Comparison of ENCODE assay signal across 11 mouse cellular contexts in genomic region chrX:137805484-137806200, GRCm38 (mm10).
DNase-seq lines count a peak whose midpoint lies in the region; ATAC-seq lines count a peak whose summit lies in the region.
"Had no signal": no experiment of that assay in that cellular context is flagged by ENCODE, and none has a peak within 500 bp of the region (broad histone marks: within the 10 kb centered on the region; RNA-seq: fewer than 3 reads in every experiment).

No protein-coding gene starts in this region.

- 47% methylated on average over 6 of the region's 6 CpGs for WGBS in forebrain, embryonic 15.5 days
- 37% methylated on average over 6 of the region's 6 CpGs for WGBS in neural tube, embryonic 15.5 days

- no peak overlapping the region for H3K9ac ChIP-seq in forebrain, embryonic 15.5 days (replicated peaks)
- H3K9ac ChIP-seq in neural tube, embryonic 15.5 days (replicated peaks), result no peak overlapping the region
- H3K9ac ChIP-seq: limb, embryonic 13.5 days; lung, embryonic 14.5 days had no signal

- H3K4me2 ChIP-seq in forebrain, embryonic 15.5 days (replicated peaks), result no peak overlapping the region
- no peak overlapping the region for H3K4me2 ChIP-seq in neural tube, embryonic 15.5 days
- H3K4me2 ChIP-seq: limb, embryonic 13.5 days; lung, embryonic 14.5 days had no signal

- no peaks in the 10 kb centered on the region for H3K36me3 ChIP-seq in forebrain, embryonic 15.5 days
- H3K36me3 ChIP-seq in neural tube, embryonic 15.5 days, result no peaks in the 10 kb centered on the region
- H3K36me3 ChIP-seq: limb, embryonic 13.5 days had no signal

- peak overlapping the region; percentile 50 for H3K27ac ChIP-seq in forebrain, embryonic 15.5 days (replicated peaks)
- no peak overlapping the region for H3K27ac ChIP-seq in neural tube, embryonic 15.5 days (replicated peaks)
- H3K27ac ChIP-seq: limb, embryonic 13.5 days had no signal

- DNase-seq in layer of hippocampus, adult 11-12 months (ENCODE audit: low spot score), result peak; percentile 2
- no peak for DNase-seq in layer of hippocampus, postnatal 36 days
- peak; percentile 30 for DNase-seq in mesoderm, embryonic 11.5 days (ENCODE audit: low read depth, low spot score)
- DNase-seq in urinary bladder, adult 18-20 months (ENCODE audit: low spot score in 2 of 2), result no peak
- no peak for DNase-seq in left cerebral cortex, adult 9 months (ENCODE audit: low spot score in 2 of 2)
- DNase-seq: gastrocnemius, postnatal 36 days; kidney, adult 18-20 months; lung, embryonic 14.5 days had no signal

- H3K4me1 ChIP-seq in forebrain, embryonic 15.5 days, result no peaks in the 10 kb centered on the region
- H3K4me1 ChIP-seq in neural tube, embryonic 15.5 days, result no peaks in the 10 kb centered on the region
- H3K4me1 ChIP-seq: limb, embryonic 13.5 days had no signal

- peak; percentile 84 for ATAC-seq in forebrain, embryonic 15.5 days (replicated peaks)
- ATAC-seq in neural tube, embryonic 15.5 days (ENCODE audit: low FRiP score), result peak; percentile 66; the same call in 1 of the 2 replicates

- no peak overlapping the region for H3K4me3 ChIP-seq in forebrain, embryonic 15.5 days
- H3K4me3 ChIP-seq in neural tube, embryonic 15.5 days (replicated peaks), result no peak overlapping the region
- H3K4me3 ChIP-seq: limb, embryonic 13.5 days had no signal

- H3K27me3 ChIP-seq in forebrain, embryonic 15.5 days, result no peaks in the 10 kb centered on the region
- no peaks in the 10 kb centered on the region for H3K27me3 ChIP-seq in neural tube, embryonic 15.5 days (replicated peaks)
- H3K27me3 ChIP-seq: limb, embryonic 13.5 days had no signal

- no peaks in the 10 kb centered on the region for H3K9me3 ChIP-seq in forebrain, embryonic 15.5 days
- H3K9me3 ChIP-seq in neural tube, embryonic 15.5 days (replicated peaks), result no peaks in the 10 kb centered on the region
- H3K9me3 ChIP-seq: limb, embryonic 13.5 days had no signal

Comparison
In these comparisons a context has a peak if more than half of its experiments do, and no peak if none do; other contexts are left out.
1. DNase-seq: peak in layer of hippocampus, adult 11-12 months (single experiment) and mesoderm, embryonic 11.5 days (single experiment); none in layer of hippocampus, postnatal 36 days (0 of 2), urinary bladder, adult 18-20 months (0 of 2) and left cerebral cortex, adult 9 months (0 of 2).